Mouse (Mus musculus) frontal cortex, postnatal 36 days (tissue): ENCODE results near the gene Lmod2.
A peak's percentile ranks its signal among the peaks of the same experiment; 100 is the strongest.

ENCODE experiments used
- DNase-seq, 2 experiments: peaks; one replicate each; pipeline ENCODE4 v3.0.0; 2022; ENCODE audit warnings: low spot score in 2 of 2

The Lmod2 gene

DNA sequence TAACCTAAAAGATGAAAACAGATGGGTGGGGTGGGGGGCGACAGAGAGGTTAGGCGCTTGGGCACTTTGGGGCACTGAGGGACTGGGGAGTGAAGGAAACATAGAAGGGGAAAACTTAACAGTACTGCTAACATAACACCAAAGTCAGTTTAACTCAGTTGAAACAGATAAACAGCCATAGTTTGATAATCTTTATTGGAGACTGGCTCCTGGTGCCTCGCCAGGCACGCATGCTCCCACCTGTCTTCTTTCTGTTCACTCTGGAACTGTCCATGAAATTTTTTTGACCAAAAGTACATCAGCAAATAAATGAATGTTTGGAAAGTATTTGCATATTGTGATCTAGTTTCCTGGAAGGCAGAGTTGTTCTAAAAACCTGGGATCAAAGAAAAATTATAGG lies 43.7 kb downstream of the Lmod2 start:
- no peak for DNase-seq

- DNase-seq = no peak
Observed at GRCm38 (mm10) chr6:24642161-24642560, 44.6 kb downstream of the Lmod2 start.

DNA sequence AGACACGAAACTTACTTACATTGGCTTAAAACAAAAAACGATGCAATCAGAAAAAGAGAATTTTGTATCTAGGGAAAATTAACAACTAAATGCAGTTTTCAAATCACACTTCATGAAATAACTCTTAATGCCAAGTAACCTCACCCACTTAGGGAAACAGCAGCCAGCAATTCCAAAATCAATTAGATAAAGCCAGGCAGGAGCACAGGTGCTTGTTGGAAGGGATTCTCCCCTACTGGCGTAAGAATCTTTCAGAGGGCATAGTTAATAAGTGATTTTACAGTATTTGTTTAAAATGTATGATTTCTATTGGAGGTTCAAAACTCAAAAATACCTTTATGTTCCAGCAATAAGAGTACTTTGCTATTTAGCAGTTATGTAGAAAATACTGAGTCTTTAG lies 45.4 kb downstream of the Lmod2 start:
- no peak for DNase-seq

DNA sequence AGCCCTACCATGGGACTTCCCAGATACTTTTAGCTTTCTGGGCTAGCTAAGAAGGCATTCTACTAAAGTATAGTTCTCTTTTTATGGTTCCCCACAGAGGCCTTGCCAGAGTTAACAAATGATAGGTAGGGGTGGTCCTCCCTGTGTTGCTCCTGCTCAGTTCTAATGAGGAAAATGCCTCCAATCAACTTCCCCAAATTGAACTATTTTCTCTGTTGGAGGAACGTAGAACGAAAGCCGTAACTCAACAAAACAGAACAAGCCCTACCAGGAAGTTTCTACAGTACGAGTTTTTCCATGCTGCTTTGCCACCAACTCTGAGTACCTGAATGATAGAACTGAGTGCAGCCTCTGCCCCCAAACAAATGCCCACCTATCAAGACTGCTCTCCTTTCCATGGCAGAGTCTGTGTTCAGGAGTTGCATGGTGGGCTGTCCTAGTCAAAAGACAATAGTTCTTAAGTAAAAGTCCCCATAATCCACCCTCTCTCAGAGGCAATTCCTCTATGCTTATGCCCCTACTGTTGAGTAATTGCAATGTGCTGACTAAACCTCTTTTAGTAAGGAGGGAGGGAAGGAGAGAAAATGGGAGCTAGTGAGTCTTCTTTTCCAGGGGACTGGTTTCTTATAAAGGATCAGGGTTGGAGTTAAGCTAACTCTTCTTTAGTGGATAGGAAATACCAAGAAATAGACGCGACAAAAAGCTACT lies 47.9 kb downstream of the Lmod2 start:
- no peak for DNase-seq

DNA sequence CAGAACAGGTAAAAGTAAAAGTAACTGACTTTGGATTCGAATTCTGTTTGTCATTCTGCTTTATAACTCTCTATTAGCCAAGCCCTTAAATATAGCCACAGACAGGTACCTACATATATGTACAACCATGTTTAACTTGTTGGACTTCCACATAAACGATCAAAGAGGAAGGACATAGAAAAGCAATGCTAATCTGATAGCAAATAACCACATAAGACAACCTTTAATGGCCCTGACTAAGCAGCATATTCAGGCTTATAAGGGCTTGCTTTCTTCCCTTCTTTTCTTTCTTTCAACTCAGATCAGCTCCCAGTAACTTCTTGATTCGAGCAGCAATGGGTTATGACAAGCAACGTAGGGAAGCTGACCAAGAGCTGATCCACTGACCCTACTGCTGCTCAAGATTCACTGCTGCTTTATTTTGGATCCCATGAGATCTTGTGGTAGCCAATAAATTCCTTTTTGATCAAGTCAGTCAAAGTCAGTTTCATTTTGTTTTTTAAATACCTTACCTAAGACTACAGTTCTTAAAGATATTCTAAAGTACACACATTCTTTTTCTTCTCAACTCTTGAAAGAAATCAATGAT lies 49.6 kb downstream of the Lmod2 start:
- no peak for DNase-seq

- DNase-seq = no peak
Observed at GRCm38 (mm10) chr6:24648403-24648802, 50.8 kb downstream of the Lmod2 start.

DNA sequence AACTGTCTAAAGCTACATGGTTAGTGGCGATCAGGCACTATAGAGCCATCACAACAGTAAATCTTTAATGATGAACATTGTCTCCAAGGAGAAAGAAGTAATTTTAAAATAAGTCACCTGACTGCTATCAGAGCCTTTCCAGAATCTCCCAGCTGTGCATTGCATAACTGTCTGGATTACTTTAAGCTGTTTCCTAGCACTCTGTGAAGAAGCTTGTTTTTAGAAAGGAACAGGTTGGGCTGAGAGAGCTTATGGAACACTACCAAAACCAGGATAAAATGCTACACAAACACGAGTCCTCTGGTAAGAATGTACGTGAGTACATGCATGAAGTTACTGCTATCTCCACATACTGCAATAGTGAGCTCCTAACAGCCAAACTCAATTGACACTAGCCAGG lies 53.2 kb downstream of the Lmod2 start:
- peak in 1 of 2 experiments; percentile 59 for DNase-seq

GRCm38 (mm10) chr6:24651538-24651937 lies 54.0 kb downstream of the Lmod2 start:
- no peak for DNase-seq
